Mouse (Mus musculus) embryonic facial prominence, embryonic 11.5 days (tissue): ENCODE measurements around the gene Mfsd6l. TPM values are rescaled to one million over a fixed set of nuclear protein-coding genes. Genes with fewer than 3 reads are reported as not detected.

Experiments used
- ATAC-seq: fragments of 200-750 bp; cut with Nextera tagmentation; replicated peaks from 2 replicates; pipeline ENCODE4 v1.8.0; 2017; ENCODE audit warnings: low read depth; ENCODE audit not compliant: insufficient number of reproducible peaks, low FRiP score, low TSS enrichment
- DNase-seq: peaks from one replicate; pipeline ENCODE4 v3.0.0-alpha.2; 2015; ENCODE audit warnings: low spot score
- H3K27ac ChIP-seq: fragments of 300-500 bp; sonication (generic); replicated peaks from 2 replicates; pipeline ENCODE4 v1.5.1; 2014; ENCODE audit warnings: mild to moderate bottlenecking, low read depth, low read length, control low read depth
- H3K27me3 ChIP-seq: fragments of 300-500 bp; sonication (generic); 2 replicates; pipeline ENCODE4 v1.6.1; 2014; ENCODE audit warnings: mild to moderate bottlenecking, low read length, moderate library complexity, mixed read lengths; ENCODE audit not compliant: control insufficient read depth, insufficient read depth
- H3K36me3 ChIP-seq: fragments of 300-500 bp; sonication (generic); replicated peaks from 2 replicates; pipeline ENCODE4 v1.6.1; 2014; ENCODE audit warnings: low read depth, mild to moderate bottlenecking, low read length, moderate library complexity, mixed read lengths; ENCODE audit not compliant: control insufficient read depth, insufficient read depth
- H3K4me1 ChIP-seq: fragments of 300-500 bp; sonication (generic); 2 replicates; pipeline ENCODE4 v1.6.1; 2014; ENCODE audit warnings: low read length, mixed read lengths; ENCODE audit not compliant: control insufficient read depth, insufficient read depth
- H3K4me2 ChIP-seq: fragments of 300-500 bp; sonication (generic); 2 replicates; pipeline ENCODE4 v1.6.1; 2014; ENCODE audit warnings: low read depth, mild to moderate bottlenecking, control low read depth, low read length, moderate library complexity
- H3K4me3 ChIP-seq: fragments of 300-500 bp; sonication (generic); 2 replicates; pipeline ENCODE4 v1.5.1; 2014; ENCODE audit warnings: low read depth, low read length, control low read depth
- H3K9ac ChIP-seq: fragments of 300-500 bp; sonication (generic); replicated peaks from 2 replicates; pipeline ENCODE4 v1.6.1; 2014; ENCODE audit warnings: mild to moderate bottlenecking, control low read depth, low read length
- H3K9me3 ChIP-seq: fragments of 300-500 bp; sonication (generic); replicated peaks from 2 replicates; pipeline ENCODE4 v1.6.1; 2016; ENCODE audit warnings: mild to moderate bottlenecking, low read length, inconsistent platforms, mixed read lengths; ENCODE audit not compliant: control insufficient read depth
- WGBS: fragments of 180-500 bp; shearing (Covaris S2); extraction: QIAGEN DNeasy Blood & Tissue Kit; methylation state at CpG from one replicate; pipeline ENCODE4 v1.1.7; 2014; 5-methylcytosine and 5-hydroxymethylcytosine counted together
- polyA plus RNA-seq: library from polyadenylated mRNA; unstranded; fragments of >200 nt; fragmentation: Nextera tagmentation; extraction: Ambion mirVana; gene quantifications from 2 replicates; pipeline ENCODE4 v1.2.1, GENCODE M21; 2014

Mfsd6l gene
- polyA plus RNA-seq, 1 experiment from 2014 or later: 0.27 TPM

- Histone ChIP-seq H3K36me3 (no peaks in the 10 kb centered on the region), H3K27ac (no peak overlapping the region), H3K9me3 (no peaks in the 10 kb centered on the region), H3K4me3 (no peak overlapping the region), H3K27me3 (no peaks in the 10 kb centered on the region), H3K9ac (no peak overlapping the region), H3K4me1 (no peaks in the 10 kb centered on the region), H3K4me2 (no peak overlapping the region)
- ATAC-seq: no peak
- 62% methylated on average over 5 of the region's 5 CpGs for WGBS
- no peak for DNase-seq
Observed at GRCm38 (mm10) chr11:68539621-68540020, 16.4 kb upstream of the Mfsd6l start.

- H3K4me1 ChIP-seq: no peaks in the 10 kb centered on the region
- no peak for ATAC-seq
- DNase-seq: peak; percentile 9
- H3K4me3 ChIP-seq: no peak overlapping the region
- no peaks in the 10 kb centered on the region for H3K36me3 ChIP-seq
- no peaks in the 10 kb centered on the region for H3K27me3 ChIP-seq
- no peak overlapping the region for H3K9ac ChIP-seq
- WGBS: 10% methylated on average over 8 of the region's 8 CpGs
- H3K4me2 ChIP-seq: no peak overlapping the region
- no peak overlapping the region for H3K27ac ChIP-seq
- no peaks in the 10 kb centered on the region for H3K9me3 ChIP-seq
Observed at GRCm38 (mm10) chr11:68544554-68544953, 11.4 kb upstream of the Mfsd6l start.

- H3K4me3 ChIP-seq: no peak overlapping the region
- WGBS: 56% methylated on average over 7 of the region's 7 CpGs
- no peaks in the 10 kb centered on the region for H3K36me3 ChIP-seq
- H3K4me1 ChIP-seq: no peaks in the 10 kb centered on the region
- no peak for DNase-seq
- H3K27ac ChIP-seq: no peak overlapping the region
- no peaks in the 10 kb centered on the region for H3K9me3 ChIP-seq
- H3K27me3 ChIP-seq: no peaks in the 10 kb centered on the region
- H3K4me2 ChIP-seq: no peak overlapping the region
- ATAC-seq: no peak
- H3K9ac ChIP-seq: no peak overlapping the region
Observed at GRCm38 (mm10) chr11:68545172-68545571, 10.8 kb upstream of the Mfsd6l start.

GRCm38 (mm10) chr11:68545682-68546222 is 10.2 kb upstream of the Mfsd6l start:
- H3K9me3 ChIP-seq: no peaks in the 10 kb centered on the region
- H3K9ac ChIP-seq: no peak overlapping the region
- no peaks in the 10 kb centered on the region for H3K36me3 ChIP-seq
- H3K27ac ChIP-seq: no peak overlapping the region
- no peaks in the 10 kb centered on the region for H3K4me1 ChIP-seq
- WGBS: 80% methylated on average over 8 of the region's 8 CpGs
- H3K27me3 ChIP-seq: no peaks in the 10 kb centered on the region
- H3K4me3 ChIP-seq: no peak overlapping the region
- DNase-seq: no peak
- H3K4me2 ChIP-seq: no peak overlapping the region
- ATAC-seq: no peak

- no peaks in the 10 kb centered on the region for H3K27me3 ChIP-seq
- H3K9me3 ChIP-seq: no peaks in the 10 kb centered on the region
- no peak overlapping the region for H3K9ac ChIP-seq
- no peaks in the 10 kb centered on the region for H3K4me1 ChIP-seq
- DNase-seq (peak; percentile 26), ATAC-seq (no peak)
- no peaks in the 10 kb centered on the region for H3K36me3 ChIP-seq
- no peak overlapping the region for H3K4me2 ChIP-seq
- 62% methylated on average over 2 of the region's 2 CpGs for WGBS
- no peak overlapping the region for H3K27ac ChIP-seq
- no peak overlapping the region for H3K4me3 ChIP-seq
Observed at GRCm38 (mm10) chr11:68547484-68547883, 8.5 kb upstream of the Mfsd6l start.

GRCm38 (mm10) chr11:68549597-68549996 is 6.4 kb upstream of the Mfsd6l start:
- DNase-seq (no peak), ATAC-seq (no peak)
- Histone ChIP-seq H3K9me3 (no peaks in the 10 kb centered on the region), H3K36me3 (no peaks in the 10 kb centered on the region), H3K4me2 (no peak overlapping the region), H3K27ac (no peak overlapping the region), H3K27me3 (no peaks in the 10 kb centered on the region), H3K9ac (no peak overlapping the region), H3K4me3 (no peak overlapping the region), H3K4me1 (no peaks in the 10 kb centered on the region)
- 48% methylated on average over 3 of the region's 3 CpGs for WGBS

GRCm38 (mm10) chr11:68550358-68550757 is 5.6 kb upstream of the Mfsd6l start:
- no peaks in the 10 kb centered on the region for H3K36me3 ChIP-seq
- H3K9me3 ChIP-seq: no peaks in the 10 kb centered on the region
- ATAC-seq (no peak), DNase-seq (no peak)
- WGBS: 54% methylated on average over 4 of the region's 4 CpGs
- H3K4me2 ChIP-seq: no peak overlapping the region
- no peaks in the 10 kb centered on the region for H3K4me1 ChIP-seq
- no peak overlapping the region for H3K4me3 ChIP-seq
- H3K27ac ChIP-seq: no peak overlapping the region
- H3K27me3 ChIP-seq: no peaks in the 10 kb centered on the region
- no peak overlapping the region for H3K9ac ChIP-seq

- 41% methylated on average over 8 of the region's 8 CpGs for WGBS
- Histone ChIP-seq H3K9ac (no peak overlapping the region), H3K4me3 (no peak overlapping the region), H3K4me2 (no peak overlapping the region), H3K27ac (no peak overlapping the region), H3K9me3 (no peaks in the 10 kb centered on the region), H3K4me1 (no peaks in the 10 kb centered on the region; the same call in 1 of the 2 replicates), H3K36me3 (no peaks in the 10 kb centered on the region), H3K27me3 (peaks cover 7% of the 10 kb centered on the region; the same call in 1 of the 2 replicates)
- ATAC-seq (no peak), DNase-seq (peak; percentile 25)
Observed at GRCm38 (mm10) chr11:68553981-68554471, 2.0 kb upstream of the Mfsd6l start.
